Mouse (Mus musculus) G1E-ER4 (cell line): ENCODE data around the gene Tapbpl. TPM values are rescaled to one million over a fixed set of nuclear protein-coding genes. Genes with fewer than 3 reads are reported as not detected.

ENCODE experiments used
- GATA1 ChIP-seq: IDR thresholded peaks from one replicate; pipeline ENCODE4 v1.8.0; 2012; ENCODE audit warnings: low read length, inconsistent platforms
- polyA plus RNA-seq: library from polyadenylated mRNA; stranded (reverse); fragments of >175 nt; gene quantifications from 2 replicates; pipeline ENCODE4 v1.2.3, GENCODE M21; 2012

The Tapbpl gene
- 1.9 and 2.2 TPM in 2 replicates for polyA plus RNA-seq

DNA sequence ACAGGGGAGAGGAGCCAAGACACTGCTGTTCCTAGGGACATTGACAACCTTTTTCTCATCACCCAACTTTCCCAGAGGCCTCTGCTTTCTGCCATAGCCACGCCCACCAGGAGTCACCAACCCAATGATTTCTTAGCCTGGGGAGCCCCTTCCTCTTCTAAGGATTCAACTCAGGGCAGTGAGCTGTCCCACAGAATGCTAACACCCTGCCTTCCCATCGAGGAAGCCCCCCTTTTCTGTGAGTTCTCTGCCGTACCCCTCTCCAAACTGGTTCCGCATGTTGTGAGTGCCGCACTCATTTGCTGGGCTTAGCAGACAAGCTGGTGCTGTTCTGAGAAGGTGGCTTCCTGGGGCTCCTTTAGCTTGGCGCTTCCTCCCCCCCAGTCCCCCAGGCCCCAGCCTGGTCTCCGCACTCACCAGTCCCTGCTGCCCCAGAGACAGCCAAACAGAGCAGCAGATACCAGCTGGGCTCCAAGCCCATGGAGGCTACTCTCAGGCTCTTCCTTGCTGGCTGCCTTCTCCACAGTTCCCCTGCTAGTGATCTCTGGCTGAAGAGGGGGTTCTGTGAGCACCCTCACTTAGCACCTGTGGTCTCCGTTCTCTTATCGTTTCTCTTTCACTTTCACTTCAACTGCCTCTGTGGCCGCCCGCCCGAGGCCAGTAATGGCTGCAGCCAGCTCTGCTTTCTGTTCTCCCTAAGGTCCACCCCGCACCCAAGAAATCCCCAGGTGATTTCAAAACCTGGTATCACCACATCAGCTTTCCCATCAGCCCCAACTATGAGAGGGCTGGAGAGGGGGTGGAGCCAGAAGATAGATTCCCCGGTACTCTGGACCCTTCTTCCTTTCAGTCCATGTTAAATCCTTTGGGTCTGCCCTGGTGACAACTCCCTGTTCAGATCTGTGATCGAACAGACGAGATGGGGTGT is at the start of gene Tapbpl:
TSS of gene Tapbpl (minus strand) at position 744 of the 928 bp plus-strand sequence.
- no peak for TF ChIP-seq GATA1

DNA sequence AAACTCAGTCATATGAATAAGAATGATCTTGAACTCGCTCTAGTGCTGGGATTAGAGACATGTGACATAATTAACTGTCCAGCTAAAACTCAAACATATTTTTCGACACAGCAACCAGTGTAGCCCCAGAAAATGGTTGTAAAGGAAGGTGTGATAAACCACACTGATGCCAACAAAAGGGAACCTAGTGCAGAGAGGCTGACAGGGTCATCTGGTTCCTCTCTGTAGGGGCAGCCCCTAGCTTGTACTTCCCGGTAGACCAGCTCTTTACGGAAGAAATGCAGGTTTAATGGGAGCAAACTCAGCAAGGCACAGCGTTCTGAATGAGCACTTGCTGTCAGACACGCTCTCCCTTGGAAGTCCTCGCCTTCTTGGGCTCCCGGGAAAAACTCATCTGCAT is 48.1 kb upstream of the Tapbpl start:
- no peak for TF ChIP-seq GATA1

DNA sequence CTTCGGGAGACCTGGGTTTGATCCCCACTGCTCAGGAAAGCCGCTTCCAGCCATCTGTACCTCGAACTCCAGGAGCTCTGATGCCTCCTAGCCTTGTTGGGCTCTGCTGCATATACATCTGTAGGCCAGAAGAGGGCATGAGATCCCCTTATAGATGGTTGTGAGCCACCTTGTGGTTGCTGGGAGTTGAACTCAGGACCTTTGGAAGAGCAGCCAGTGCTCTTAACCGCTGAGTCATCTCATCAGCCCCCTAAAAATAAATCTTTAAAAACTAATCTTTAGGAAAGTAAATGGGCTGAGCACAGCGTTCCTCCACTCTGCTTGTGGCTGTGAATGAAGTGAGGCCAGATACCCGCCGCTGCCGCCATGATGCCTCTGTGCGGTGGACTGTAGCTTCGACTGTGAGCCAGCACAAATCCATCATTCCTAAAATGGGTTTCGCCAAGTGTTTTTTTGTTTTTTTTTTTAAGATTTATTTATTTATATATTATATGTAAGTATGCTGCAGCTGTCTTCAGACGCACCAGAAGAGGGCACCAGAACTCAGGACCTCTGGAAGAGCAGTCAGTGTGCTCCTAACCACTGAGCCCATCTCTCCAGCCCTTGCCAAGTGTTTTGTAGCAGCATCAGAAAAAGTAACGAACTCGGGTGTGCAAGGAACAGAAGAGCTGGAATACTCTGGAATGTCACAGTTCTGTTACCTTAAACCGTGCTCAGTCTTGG is 43.3 kb upstream of the Tapbpl start:
- TF ChIP-seq GATA1: no peak

DNA sequence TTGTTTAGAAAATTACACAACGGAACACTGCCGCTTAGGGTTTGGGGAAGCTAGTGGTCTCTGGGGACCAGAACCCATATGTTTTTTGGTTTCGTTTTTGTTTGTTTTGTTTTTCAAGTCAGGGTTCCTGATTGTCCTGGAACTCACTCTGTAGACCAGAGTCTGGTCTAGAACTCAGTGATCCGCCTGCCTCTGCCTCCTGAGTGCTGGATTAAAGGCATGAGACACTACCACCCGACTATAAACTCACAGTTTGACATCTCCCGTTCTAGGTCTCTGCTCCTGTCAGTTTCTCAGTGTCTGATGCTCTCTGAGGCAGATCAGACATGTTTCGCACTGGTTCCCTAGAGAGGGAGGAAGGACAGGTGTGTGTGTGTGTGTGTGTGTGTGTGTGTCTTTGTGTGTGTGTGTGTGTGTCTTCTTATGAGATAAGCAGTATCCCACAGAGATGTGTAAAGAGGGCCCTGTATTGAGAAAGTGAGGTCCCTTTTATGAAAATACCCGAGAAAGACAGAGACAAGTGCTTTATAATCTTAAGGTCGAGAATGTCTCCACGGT is 40.6 kb upstream of the Tapbpl start:
- TF ChIP-seq GATA1: no peak

GRCm38 (mm10) chr6:125271455-125272227 is 40.0 kb upstream of the Tapbpl start:
- TF ChIP-seq GATA1: no peak

DNA sequence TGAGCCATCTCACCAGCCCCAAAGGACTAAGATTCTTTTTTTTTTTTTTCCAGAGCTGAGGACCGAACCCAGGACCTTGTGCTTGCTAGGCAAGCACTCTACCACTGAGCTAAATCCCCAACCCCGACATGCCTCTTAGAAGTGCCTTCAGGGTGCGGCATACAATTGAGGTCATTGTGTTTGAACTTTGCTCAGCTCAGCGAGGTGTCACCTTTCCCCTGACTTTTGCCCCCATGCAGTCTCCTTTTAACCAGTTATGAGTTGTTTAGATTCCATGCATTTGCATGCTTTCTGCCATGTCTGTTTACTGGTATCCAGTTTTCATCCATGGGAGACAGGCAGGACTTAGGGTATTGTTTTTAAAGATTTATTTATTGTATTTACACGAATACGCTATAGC is 37.1 kb upstream of the Tapbpl start:
- no peak for TF ChIP-seq GATA1

DNA sequence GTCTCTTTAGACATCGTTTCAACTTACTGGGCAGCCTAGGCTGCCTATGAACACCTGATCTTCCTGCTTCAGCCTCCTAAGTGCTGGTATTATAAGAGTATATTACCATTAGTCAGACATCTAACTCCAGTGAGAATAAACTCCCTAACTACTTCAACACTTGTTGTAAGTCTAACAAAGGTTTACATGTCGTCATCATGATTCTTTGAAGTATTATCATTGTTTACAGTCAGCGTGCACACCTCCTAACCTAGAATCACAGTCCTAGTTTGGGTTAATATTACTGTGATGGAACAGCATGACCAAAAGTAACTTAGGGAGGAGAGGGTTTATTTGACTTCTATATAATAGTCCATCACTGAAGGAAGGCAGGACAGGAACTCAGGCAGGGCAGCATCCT is 35.8 kb upstream of the Tapbpl start:
- no peak for TF ChIP-seq GATA1

- no peak for TF ChIP-seq GATA1
Observed at GRCm38 (mm10) chr6:125266091-125266490, 34.4 kb upstream of the Tapbpl start.

DNA sequence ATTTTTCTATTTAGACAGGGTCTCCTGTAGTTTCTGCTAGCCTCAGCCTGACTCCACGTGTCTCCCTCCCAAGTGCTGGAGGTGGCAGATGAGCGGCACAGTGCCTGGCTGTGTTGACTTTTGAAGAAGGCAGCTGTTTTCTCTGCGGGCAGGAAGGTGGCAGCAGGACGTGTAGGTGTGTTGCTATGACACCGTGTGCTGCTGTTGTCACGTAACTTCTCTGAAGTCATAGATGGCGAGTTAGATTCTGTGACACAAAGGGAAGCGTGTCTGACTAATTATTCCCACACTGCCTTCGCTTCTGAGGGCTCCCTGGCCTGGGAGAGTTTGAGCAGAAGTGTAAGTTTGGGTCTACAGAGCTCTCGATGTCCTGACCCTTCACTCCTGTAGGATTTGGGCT is 33.6 kb upstream of the Tapbpl start:
- TF ChIP-seq GATA1: no peak

- TF ChIP-seq GATA1: no peak
Observed at GRCm38 (mm10) chr6:125264219-125264618, 32.6 kb upstream of the Tapbpl start.

DNA sequence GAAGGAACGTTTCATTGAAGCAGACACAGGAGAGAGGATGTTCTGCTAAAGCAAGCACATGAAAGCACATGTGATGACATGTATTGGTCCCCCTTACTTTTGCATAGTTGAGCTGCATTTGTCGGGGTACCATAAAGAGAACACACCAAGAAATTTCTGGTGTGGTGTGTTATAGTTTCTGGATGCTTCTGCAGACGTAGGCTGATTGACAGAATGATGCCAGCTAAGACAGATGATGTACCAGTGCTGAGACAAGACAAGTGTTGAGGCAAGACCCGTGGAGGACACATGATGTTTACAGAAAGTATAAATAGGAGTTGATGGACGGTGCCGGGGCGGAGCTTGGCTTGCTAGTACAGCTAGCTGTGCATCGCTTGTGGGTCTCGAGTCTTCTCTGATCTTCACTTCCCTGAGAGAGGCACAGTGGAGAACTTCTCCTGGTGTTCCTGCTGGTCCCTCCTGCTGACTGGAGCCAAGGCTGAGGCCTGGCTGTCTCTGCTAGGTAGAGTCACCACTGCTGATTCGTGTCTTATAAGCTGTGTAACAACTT is 28.4 kb upstream of the Tapbpl start:
- no peak for TF ChIP-seq GATA1

DNA sequence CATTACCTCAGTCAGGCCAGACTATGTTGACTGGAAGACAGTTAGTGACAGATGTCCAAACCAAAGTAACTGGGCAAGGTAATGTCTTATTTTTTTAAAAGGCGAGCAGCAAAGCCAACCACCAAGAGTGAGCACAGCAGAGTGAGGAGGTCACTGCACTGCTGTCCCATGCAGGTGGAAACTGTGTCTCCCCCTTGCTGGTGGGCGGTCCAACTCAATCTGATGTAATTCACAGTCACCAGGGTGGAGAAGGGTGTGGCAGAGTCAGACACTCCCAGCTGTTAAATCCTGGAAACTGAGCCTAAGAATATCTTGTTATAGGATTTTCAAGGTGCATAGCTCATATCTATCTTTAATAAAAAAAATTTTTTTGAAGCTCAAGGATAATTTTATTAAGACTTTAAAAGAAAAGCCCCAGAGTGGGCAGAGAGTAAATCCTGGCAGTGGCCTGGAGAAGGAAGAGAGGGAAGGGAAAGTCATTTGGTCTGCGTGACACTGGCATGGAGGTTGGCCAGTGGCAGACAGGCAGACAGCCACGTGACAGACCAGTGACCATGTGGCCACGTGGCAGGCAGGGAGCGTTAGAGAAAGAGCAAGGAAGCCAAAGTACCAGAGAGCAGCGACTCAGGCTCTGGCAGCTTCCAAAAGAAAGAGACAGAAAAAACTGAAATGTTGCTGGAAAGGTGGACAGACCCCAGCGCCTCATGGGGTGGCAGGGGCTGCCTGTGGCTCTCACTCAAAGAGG is 24.7 kb upstream of the Tapbpl start:
- TF ChIP-seq GATA1: no peak

- TF ChIP-seq GATA1: no peak
Observed at GRCm38 (mm10) chr6:125255516-125256044, 23.9 kb upstream of the Tapbpl start.
